Comparison of ENCODE assay signal across 8 mouse cellular contexts in genomic region chr2:126599005-126599404, GRCm38 (mm10). TPM values are rescaled to one million over a fixed set of nuclear protein-coding genes. Genes with fewer than 3 reads are reported as not detected.
DNase-seq lines count a peak whose midpoint lies in the region; ATAC-seq and TF ChIP-seq lines count a peak whose summit lies in the region.

No protein-coding gene starts in this region.

- H3K4me1 ChIP-seq in lung, adult 2 months (ENCODE audit: control insufficient read depth, insufficient read depth, low read length): peaks cover 5% of the 10 kb centered on the region; the same call in 1 of the 2 replicates
- no peaks in the 10 kb centered on the region for H3K4me1 ChIP-seq in stomach, embryonic 14.5 days (ENCODE audit: control insufficient read depth, insufficient read depth, low read length)

- peak; percentile 46 for TF ChIP-seq CTCF in lung, adult 2 months (IDR thresholded peaks at IDR 0.05; ENCODE audit: insufficient read depth, low read length)

- no peak overlapping the region for H3K9ac ChIP-seq in stomach, embryonic 14.5 days (replicated peaks; ENCODE audit: low read depth, low read length)

- H3K4me3 ChIP-seq in lung, adult 2 months (replicated peaks; ENCODE audit: extremely low read depth, low read depth, low read length): no peak overlapping the region
- no peak overlapping the region for H3K4me3 ChIP-seq in stomach, embryonic 14.5 days (ENCODE audit: low read depth, low read length)

- 0 out of 2 replicates have a peak, but pooled peaks have one; percentile 18 for ATAC-seq in stomach, embryonic 14.5 days (ENCODE audit: insufficient number of reproducible peaks, insufficient read depth, low FRiP score, low read depth)

- H3K4me2 ChIP-seq in stomach, embryonic 14.5 days (replicated peaks; ENCODE audit: low read depth, low read length): no peak overlapping the region

- peak; percentile 28 for DNase-seq in adrenal gland, postnatal 10 days
- DNase-seq in adrenal gland, adult 18-20 months (ENCODE audit: low spot score in 2 of 2): no peak
- no peak for DNase-seq in lung, adult 2 months
- no peak for DNase-seq in lung, postnatal 14 days
- DNase-seq in heart, postnatal 4 days: peak; percentile 27
- no peak for DNase-seq in cerebellum, adult 9-11 months
- no peak for DNase-seq in right cerebral cortex, postnatal 14 days

- no peak for TF ChIP-seq POLR2A in lung, adult 2 months (IDR thresholded peaks at IDR 0.05; ENCODE audit: borderline replicate concordance, extremely low read depth, low read depth, low read length)

- WGBS in lung, adult 2 months: 8% methylated on average over 3 of the region's 3 CpGs
- WGBS in stomach, embryonic 14.5 days: 5% methylated on average over 3 of the region's 3 CpGs

- H3K27ac ChIP-seq in stomach, embryonic 14.5 days (ENCODE audit: low read length): no peak overlapping the region

- no peaks in the 10 kb centered on the region for H3K36me3 ChIP-seq in stomach, embryonic 14.5 days (ENCODE audit: control insufficient read depth, insufficient read depth, low read length)

- H3K9me3 ChIP-seq in stomach, embryonic 14.5 days (ENCODE audit: control insufficient read depth, low read depth, low read length): no peaks in the 10 kb centered on the region

- H3K27me3 ChIP-seq in stomach, embryonic 14.5 days (ENCODE audit: control insufficient read depth, insufficient read depth, low read length): no peaks in the 10 kb centered on the region

RNA-seq across cellular contexts. Expression of gene Hdc, which starts 20.1 kb away (rescaled TPM):
- 10 to 100 TPM in 1 of 2 experiments, 1 to 10 TPM in 1; 9.9 to 10.4 TPM for total RNA-seq in adrenal gland, postnatal 10 days (2021)
- total RNA-seq in adrenal gland, adult 18-20 months (2021): 10 to 100 TPM; 11.0 to 51.9 TPM
- 59.1 and 75.3 TPM in 2 replicates for polyA plus RNA-seq in lung, adult 2 months (2012; rRNA removed)
- total RNA-seq in heart, postnatal 4 days (2021): 1 to 10 TPM; 1.9 to 2.4 TPM
- polyA plus RNA-seq in stomach, embryonic 14.5 days (2014; fragmentation: Nextera tagmentation; extraction: Ambion mirVana): 1.2 and 2.0 TPM in 2 replicates

RNA-seq across cellular contexts. Expression of gene Slc27a2, which starts 46.8 kb away (rescaled TPM):
- total RNA-seq in adrenal gland, postnatal 10 days (2021): 100 to 1,000 TPM; 127 to 261 TPM
- 10 to 100 TPM; 20.9 to 24.6 TPM for total RNA-seq in adrenal gland, adult 18-20 months (2021)
- polyA plus RNA-seq in lung, adult 2 months (2012; rRNA removed): 2.4 and 2.7 TPM in 2 replicates
- not detected for total RNA-seq in heart, postnatal 4 days (2021)
- polyA plus RNA-seq in stomach, embryonic 14.5 days (2014; fragmentation: Nextera tagmentation; extraction: Ambion mirVana): 1.3 and 2.6 TPM in 2 replicates

Comparison
In these comparisons a context has a peak if more than half of its experiments do, and no peak if none do; other contexts are left out.
1. DNase-seq: peak in adrenal gland, postnatal 10 days (single experiment) and heart, postnatal 4 days (single experiment); none in adrenal gland, adult 18-20 months (0 of 2), lung, adult 2 months (single experiment), lung, postnatal 14 days (single experiment), cerebellum, adult 9-11 months (single experiment) and right cerebral cortex, postnatal 14 days (single experiment).
2. RNA of gene Slc27a2, which starts 46.8 kb away (total RNA-seq): 127 to 261 TPM in adrenal gland, postnatal 10 days and 20.9 to 24.6 TPM in adrenal gland, adult 18-20 months; not detected in heart, postnatal 4 days; every median in the first group is over 10 times any median in the second.